Mouse (Mus musculus): Measurements from ENCODE around the gene Lsr. TPM values are rescaled to one million over a fixed set of nuclear protein-coding genes. Genes with fewer than 3 reads are reported as not detected.

The Lsr gene
- polyA plus RNA-seq, 1 experiment from 2014 or later: 101 TPM

DNA sequence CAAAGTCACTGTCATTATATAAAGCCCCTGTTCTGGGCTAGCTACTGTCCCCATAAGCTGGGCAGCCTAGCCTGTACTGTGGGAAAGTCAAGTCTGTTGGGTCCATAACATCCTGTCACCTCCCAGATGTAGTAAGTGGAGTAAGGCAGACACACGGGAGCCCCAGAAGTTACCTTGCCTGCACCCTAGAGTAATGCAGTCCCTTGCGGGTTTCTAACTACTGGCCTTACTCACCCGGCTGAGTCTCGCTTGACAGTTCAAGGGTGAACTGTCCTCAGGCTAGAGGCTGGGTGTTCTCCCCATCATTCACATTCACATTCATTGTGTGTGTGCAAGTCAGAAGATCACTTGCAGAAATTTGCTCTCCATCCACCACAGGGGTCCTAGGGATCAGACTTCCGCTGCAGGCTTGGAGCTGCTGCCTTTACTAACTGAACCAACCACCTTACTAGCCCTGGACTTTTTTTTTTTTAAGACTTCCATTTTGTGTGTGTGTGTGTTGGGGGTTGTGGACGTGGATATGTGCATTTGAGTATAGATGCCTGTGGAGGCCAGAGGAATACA lies 13.4 kb downstream of the Lsr start:
- H3K9me3 ChIP-seq (ENCODE audit: control insufficient read depth, low read length): no peaks in the 10 kb centered on the region

DNA sequence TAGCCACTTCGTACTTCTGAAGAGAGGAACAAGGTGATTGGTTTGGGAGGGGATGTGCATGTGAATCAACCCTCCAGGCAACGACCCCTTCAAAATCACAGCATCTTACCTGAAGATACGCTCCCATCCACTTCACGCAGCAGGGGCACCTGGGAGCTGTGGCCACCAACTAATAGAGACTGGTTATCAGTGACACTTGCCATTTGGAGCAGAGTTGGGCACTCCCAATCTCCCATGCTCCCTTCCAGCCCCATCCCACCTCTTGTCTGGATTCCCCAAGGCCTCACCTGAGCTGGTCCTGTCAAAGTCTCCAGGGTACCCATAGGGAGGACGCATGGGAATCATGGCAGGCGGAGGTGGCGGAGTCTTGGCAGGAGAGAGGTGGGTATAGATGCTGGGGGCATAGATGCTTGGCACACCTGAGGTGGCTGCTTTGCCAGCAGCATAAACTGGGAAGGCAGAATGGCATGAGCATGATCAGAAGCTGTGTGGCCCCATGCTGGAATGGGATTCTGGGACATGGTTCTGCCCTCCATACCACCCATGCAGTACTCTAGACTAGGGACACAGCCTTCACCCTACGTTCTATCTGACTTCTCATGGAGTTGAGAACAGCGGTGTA lies 14.3 kb downstream of the Lsr start:
- ATAC-seq (ENCODE audit: low FRiP score, low TSS enrichment): no peak
- TF ChIP-seq CTCF (IDR thresholded peaks at IDR 0.05; ENCODE audit: low read depth) (no peak), EP300 (optimal IDR thresholded peaks at IDR 0.05) (no peak)
- Histone ChIP-seq H3K9ac (ENCODE audit: low read length) (no peak overlapping the region), H3K36me3 (ENCODE audit: control insufficient read depth, insufficient read depth, low read length) (peaks cover 7% of the 10 kb centered on the region; the same call in 1 of the 2 replicates), H3K27me3 (ENCODE audit: control insufficient read depth, insufficient read depth, low read length) (no peaks in the 10 kb centered on the region), H3K27ac (replicated peaks) (no peak overlapping the region), H3K4me3 (ENCODE audit: low read depth, low read length) (no peak overlapping the region), H3K4me2 (replicated peaks; ENCODE audit: low read depth) (no peak overlapping the region), H3K4me1 (replicated peaks; ENCODE audit: control insufficient read depth, insufficient read depth) (peaks cover 10% of the 10 kb centered on the region; the same call in 1 of the 2 replicates), H3K9me3 (ENCODE audit: control insufficient read depth, low read length) (no peaks in the 10 kb centered on the region)
- DNase-seq (ENCODE audit: low spot score): no peak
- WGBS: 94% methylated on average over 9 of the region's 9 CpGs

More for the DNA sequence above, 13.4 kb downstream of the Lsr start:
- Histone ChIP-seq H3K27me3 (ENCODE audit: control insufficient read depth, insufficient read depth, low read length) (no peaks in the 10 kb centered on the region), H3K36me3 (ENCODE audit: control insufficient read depth, insufficient read depth, low read length) (peaks cover 5% of the 10 kb centered on the region; the same call in 1 of the 2 replicates), H3K4me1 (replicated peaks; ENCODE audit: control insufficient read depth, insufficient read depth) (peaks cover 10% of the 10 kb centered on the region; the same call in 1 of the 2 replicates), H3K27ac (replicated peaks) (no peak overlapping the region), H3K4me2 (replicated peaks; ENCODE audit: low read depth) (no peak overlapping the region), H3K4me3 (ENCODE audit: low read depth, low read length) (no peak overlapping the region), H3K9ac (ENCODE audit: low read length) (no peak overlapping the region)
- no peak for TF ChIP-seq EP300 (optimal IDR thresholded peaks at IDR 0.05)
- no peak for TF ChIP-seq CTCF (IDR thresholded peaks at IDR 0.05; ENCODE audit: low read depth)
- no peak for ATAC-seq (ENCODE audit: low FRiP score, low TSS enrichment)
- 82% methylated on average over 6 of the region's 6 CpGs for WGBS
- DNase-seq (ENCODE audit: low spot score): no peak

DNA sequence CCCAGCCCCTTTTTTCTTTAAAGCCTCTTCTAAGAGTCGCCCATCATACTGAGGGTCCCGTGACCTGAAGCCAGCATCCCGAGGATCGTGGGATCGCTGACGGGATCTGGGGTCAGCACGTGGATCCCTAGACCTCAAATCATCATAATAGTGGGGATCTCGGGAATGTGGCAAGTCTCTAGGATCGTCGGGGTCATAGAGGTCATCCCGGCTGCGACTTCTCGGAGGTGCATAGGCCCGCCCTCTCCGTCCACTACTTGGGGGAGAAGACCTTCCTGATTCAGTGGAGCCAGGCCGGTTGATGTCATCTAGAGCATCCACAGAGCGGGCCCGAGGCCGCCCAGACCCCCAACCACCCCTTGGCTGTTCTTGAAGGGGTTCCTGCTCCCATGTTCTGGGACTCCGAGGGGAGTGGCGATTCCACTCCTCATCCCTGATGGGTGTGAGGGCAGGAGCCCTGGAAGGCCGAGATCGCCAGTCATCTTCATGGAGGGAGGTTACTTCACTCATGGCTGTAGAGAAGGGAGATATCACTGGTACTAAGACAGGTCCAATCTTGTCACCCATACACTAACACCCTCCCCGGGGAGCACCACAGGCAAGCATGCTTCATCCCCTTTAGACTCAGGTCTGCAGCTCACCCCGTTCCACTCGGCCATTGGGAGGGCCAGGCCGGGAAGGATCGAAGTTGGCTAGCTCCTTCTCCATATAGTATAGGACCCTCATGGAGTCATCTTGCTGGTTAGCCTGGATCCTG lies 15.0 kb downstream of the Lsr start:
- H3K27ac ChIP-seq (replicated peaks): peak overlapping the region; percentile 99
- no peak for ATAC-seq (ENCODE audit: low FRiP score, low TSS enrichment)
- H3K27me3 ChIP-seq (ENCODE audit: control insufficient read depth, insufficient read depth, low read length): no peaks in the 10 kb centered on the region
- H3K4me1 ChIP-seq (replicated peaks; ENCODE audit: control insufficient read depth, insufficient read depth): peaks cover 10% of the 10 kb centered on the region; the same call in 1 of the 2 replicates
- TF ChIP-seq EP300 (optimal IDR thresholded peaks at IDR 0.05): no peak
- no peak for TF ChIP-seq CTCF (IDR thresholded peaks at IDR 0.05; ENCODE audit: low read depth)
- peak overlapping the region; percentile 96 for H3K4me3 ChIP-seq (ENCODE audit: low read depth, low read length)
- H3K36me3 ChIP-seq (ENCODE audit: control insufficient read depth, insufficient read depth, low read length): peaks cover 10% of the 10 kb centered on the region
- 62% methylated on average over 28 of the region's 28 CpGs for WGBS
- peak overlapping the region; percentile 78 for H3K4me2 ChIP-seq (replicated peaks; ENCODE audit: low read depth)
- H3K9me3 ChIP-seq (ENCODE audit: control insufficient read depth, low read length): no peaks in the 10 kb centered on the region
- peak overlapping the region; percentile 100 for H3K9ac ChIP-seq (ENCODE audit: low read length)
- DNase-seq (ENCODE audit: low spot score): peak; percentile 35

DNA sequence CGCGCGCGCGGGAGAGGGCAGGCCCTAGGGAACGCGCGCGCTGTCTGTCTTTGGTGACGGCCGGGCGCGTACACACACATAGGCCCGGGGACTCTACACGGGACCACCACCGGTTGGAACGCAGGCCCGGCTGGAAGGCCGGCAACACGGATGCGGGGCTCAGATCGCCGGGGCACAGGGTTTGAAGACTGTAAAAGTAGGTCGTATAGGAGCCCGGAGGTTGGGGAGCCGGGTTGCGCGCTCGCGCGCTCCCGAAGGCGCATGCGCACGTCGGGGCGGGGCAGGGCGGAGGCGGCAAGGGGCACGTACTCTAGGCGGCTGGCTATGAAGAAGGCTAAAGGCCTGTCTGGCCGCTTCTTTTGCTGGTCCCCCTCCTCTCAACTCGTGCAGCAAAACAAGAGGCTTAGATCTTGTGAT lies 15.9 kb downstream of the Lsr start:
- no peaks in the 10 kb centered on the region for H3K9me3 ChIP-seq (ENCODE audit: control insufficient read depth, low read length)
- ATAC-seq (ENCODE audit: low FRiP score, low TSS enrichment): peak; percentile 63
- peak overlapping the region; percentile 100 for H3K9ac ChIP-seq (ENCODE audit: low read length)
- no peaks in the 10 kb centered on the region for H3K27me3 ChIP-seq (ENCODE audit: control insufficient read depth, insufficient read depth, low read length)
- H3K36me3 ChIP-seq (ENCODE audit: control insufficient read depth, insufficient read depth, low read length): peaks cover 10% of the 10 kb centered on the region
- peak; percentile 93 for DNase-seq (ENCODE audit: low spot score)
- H3K4me1 ChIP-seq (replicated peaks; ENCODE audit: control insufficient read depth, insufficient read depth): peaks cover 10% of the 10 kb centered on the region; the same call in 1 of the 2 replicates
- H3K4me2 ChIP-seq (replicated peaks; ENCODE audit: low read depth): peak overlapping the region; percentile 78
- peak overlapping the region; percentile 99 for H3K27ac ChIP-seq (replicated peaks)
- WGBS: under 1% methylated on average over 36 of the region's 43 CpGs
- TF ChIP-seq CTCF (IDR thresholded peaks at IDR 0.05; ENCODE audit: low read depth): no peak
- TF ChIP-seq EP300 (optimal IDR thresholded peaks at IDR 0.05): peak; percentile 32
- peak overlapping the region; percentile 96 for H3K4me3 ChIP-seq (ENCODE audit: low read depth, low read length)

DNA sequence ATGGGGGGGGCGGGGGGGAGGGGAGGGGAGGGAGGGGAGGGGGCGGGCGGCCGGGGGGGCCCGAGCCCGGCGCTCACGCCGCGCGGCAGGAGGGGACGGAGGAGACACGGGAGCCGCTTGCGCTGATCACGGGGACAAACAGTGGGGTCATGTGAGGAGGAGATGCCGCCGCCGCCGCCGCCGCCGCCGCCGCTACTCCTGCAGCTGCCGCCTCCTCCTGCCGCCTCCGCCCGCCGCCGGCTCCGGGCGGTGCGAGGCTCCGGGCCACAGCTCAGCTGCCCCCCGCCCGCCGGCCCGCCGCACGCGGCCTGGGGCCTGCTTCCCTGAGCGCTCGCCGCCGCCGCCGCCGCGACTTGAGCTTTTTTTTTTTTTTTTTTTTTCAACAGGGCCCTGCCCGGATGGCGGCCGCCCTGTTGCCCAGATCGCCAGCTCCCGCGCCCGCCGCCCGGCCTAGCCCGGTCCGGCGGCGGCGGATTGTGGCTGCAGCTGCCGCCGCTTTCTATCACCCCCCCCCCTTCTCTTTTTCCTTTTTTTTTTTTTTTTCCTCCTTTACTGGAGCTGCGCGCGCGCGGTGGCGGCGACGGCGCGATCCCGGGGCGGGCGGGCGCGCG lies 16.4 kb downstream of the Lsr start, which contains the start of gene Usf2:
Usf2 (minus strand) TSS at position 48 of the 611 bp plus-strand sequence.
- H3K36me3 ChIP-seq (ENCODE audit: control insufficient read depth, insufficient read depth, low read length): peaks cover 14% of the 10 kb centered on the region
- TF ChIP-seq CTCF (IDR thresholded peaks at IDR 0.05; ENCODE audit: low read depth) (no peak), EP300 (optimal IDR thresholded peaks at IDR 0.05) (no peak)
- WGBS: 0% methylated on average over 24 of the region's 82 CpGs

More for the DNA sequence above, 16.4 kb downstream of the Lsr start, which contains the start of gene Usf2:
- peak within 1 kb of the TSS; percentile 78 for H3K4me2 ChIP-seq (replicated peaks; ENCODE audit: low read depth)
- peak within 1 kb of the TSS; percentile 99 for H3K27ac ChIP-seq (replicated peaks)
- H3K27me3 ChIP-seq (ENCODE audit: control insufficient read depth, insufficient read depth, low read length): no peaks in the 10 kb centered on the region
- DNase-seq (ENCODE audit: low spot score) (peak; percentile 89), ATAC-seq (ENCODE audit: low FRiP score, low TSS enrichment) (peak; percentile 50)
- peak within 1 kb of the TSS; percentile 96 for H3K4me3 ChIP-seq (ENCODE audit: low read depth, low read length)
- peak within 1 kb of the TSS; percentile 100 for H3K9ac ChIP-seq (ENCODE audit: low read length)
- H3K4me1 ChIP-seq (replicated peaks; ENCODE audit: control insufficient read depth, insufficient read depth): peaks cover 10% of the 10 kb centered on the region; the same call in 1 of the 2 replicates
- H3K9me3 ChIP-seq (ENCODE audit: control insufficient read depth, low read length): no peaks in the 10 kb centered on the region

Data from stomach, postnatal 0 days (tissue).